ENCODE assay signal across 9 mouse cellular contexts in the genomic region with DNA sequence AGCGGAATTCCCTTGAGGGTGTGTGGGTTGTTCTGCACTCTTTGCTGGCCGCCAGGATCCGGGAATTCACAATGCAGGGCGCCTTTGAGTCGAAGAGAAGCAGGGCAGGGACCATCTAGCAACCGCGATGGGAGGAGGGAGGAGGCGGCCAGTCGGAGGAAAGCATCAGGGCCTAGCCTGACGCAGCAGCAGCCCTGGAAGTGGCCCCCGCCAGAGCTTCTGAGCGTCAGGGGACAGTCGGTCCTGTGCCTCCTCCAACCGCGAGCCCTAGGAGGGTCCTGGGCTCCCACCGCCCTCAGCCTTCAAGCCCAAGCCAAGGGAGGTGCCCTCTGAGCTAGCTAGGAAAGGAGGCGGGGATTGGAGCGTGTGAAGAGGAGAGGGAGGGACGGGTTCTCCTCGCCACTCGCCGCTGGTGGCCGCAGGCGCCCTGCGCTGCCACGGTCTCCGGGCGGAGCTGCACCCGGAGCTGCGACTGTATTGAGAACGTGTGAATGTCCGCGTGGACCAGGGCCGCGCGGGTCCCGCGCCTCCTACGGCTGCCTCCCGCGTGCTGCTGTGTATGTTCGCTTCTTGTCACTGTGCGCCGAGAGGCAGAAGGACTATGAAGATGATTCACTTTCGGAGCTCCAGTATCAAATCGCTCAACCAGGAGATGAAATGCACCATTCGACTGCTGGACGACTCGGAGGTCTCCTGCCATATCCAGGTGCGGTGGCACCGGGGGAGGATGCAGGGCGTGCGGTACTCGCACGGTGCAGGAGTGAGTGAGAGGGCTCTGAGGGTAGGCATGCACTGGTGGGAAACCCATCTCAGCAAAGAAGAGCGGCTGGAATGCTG. TPM values are rescaled to one million over a fixed set of nuclear protein-coding genes. Genes with fewer than 3 reads are reported as not detected.
DNase-seq lines count a peak whose midpoint lies in the region; ATAC-seq and TF ChIP-seq lines count a peak whose summit lies in the region.
"Had no signal": no experiment of that assay in that cellular context is flagged by ENCODE, and none has a peak within 500 bp of the region (broad histone marks: within the 10 kb centered on the region; RNA-seq: fewer than 3 reads in every experiment).

A gene (plus strand): TSS at position 232 of the 837 bp plus-strand sequence.

- H3K4me1 ChIP-seq in spleen, adult 2 months (ENCODE audit: control insufficient read depth, insufficient read depth, insufficient read length): no peaks in the 10 kb centered on the region
- H3K4me1 ChIP-seq in kidney, embryonic 15.5 days: peaks cover 7% of the 10 kb centered on the region
- H3K4me1 ChIP-seq in limb, embryonic 14.5 days (ENCODE audit: control insufficient read depth, insufficient read depth, low read length): no peaks in the 10 kb centered on the region

- no peak within 1 kb of the TSS for H3K27ac ChIP-seq in spleen, adult 2 months (ENCODE audit: insufficient read depth, low read length)
- peak within 1 kb of the TSS; percentile 24; the same call in 1 of the 2 replicates for H3K27ac ChIP-seq in kidney, embryonic 15.5 days
- no peak within 1 kb of the TSS for H3K27ac ChIP-seq in limb, embryonic 14.5 days (replicated peaks; ENCODE audit: low read depth, low read length)

- TF ChIP-seq POLR2A in spleen, adult 2 months (IDR thresholded peaks at IDR 0.05; ENCODE audit: low read depth, low read length): no peak
- TF ChIP-seq POLR2A in limb, embryonic 14.5 days (IDR thresholded peaks at IDR 0.05; ENCODE audit: borderline replicate concordance, extremely low read depth, insufficient read depth, insufficient read length): 0 out of 2 replicates have a peak, but pooled peaks have one; percentile 31

- peak; percentile 56 for ATAC-seq in granulocyte monocyte progenitor cell, adult 5-6 weeks (replicated peaks; ENCODE audit: poor library complexity, severe bottlenecking)
- ATAC-seq in kidney, embryonic 15.5 days (replicated peaks; ENCODE audit: low FRiP score): peak; percentile 96
- ATAC-seq in limb, embryonic 14.5 days (ENCODE audit: low FRiP score, low read depth): peak; percentile 81
- no peak for ATAC-seq in CD4-positive, CD25-positive, alpha-beta regulatory T cell, adult 4 months

- WGBS in spleen, adult 2 months: 7% methylated on average over 53 of the region's 56 CpGs
- WGBS in kidney, embryonic 15.5 days: under 1% methylated on average over 56 of the region's 56 CpGs
- WGBS in limb, embryonic 14.5 days: under 1% methylated on average over 41 of the region's 56 CpGs

- no peak for TF ChIP-seq CTCF in spleen, adult 2 months (IDR thresholded peaks at IDR 0.05; ENCODE audit: extremely low read depth, insufficient read depth, insufficient read length, insufficient replicate concordance)

- peak within 1 kb of the TSS; percentile 2; the same call in 1 of the 2 replicates for H3K4me3 ChIP-seq in spleen, adult 2 months (ENCODE audit: extremely low read depth, insufficient read depth, insufficient read length)
- peak within 1 kb of the TSS; percentile 57 for H3K4me3 ChIP-seq in kidney, embryonic 15.5 days (replicated peaks)
- peak within 1 kb of the TSS; percentile 53 for H3K4me3 ChIP-seq in limb, embryonic 14.5 days (replicated peaks; ENCODE audit: low read length)

- H3K9me3 ChIP-seq in kidney, embryonic 15.5 days (replicated peaks): no peaks in the 10 kb centered on the region
- no peaks in the 10 kb centered on the region for H3K9me3 ChIP-seq in limb, embryonic 14.5 days (ENCODE audit: control insufficient read depth, low read length)

- H3K4me2 ChIP-seq in kidney, embryonic 15.5 days: peak within 1 kb of the TSS; percentile 93
- peak within 1 kb of the TSS; percentile 90 for H3K4me2 ChIP-seq in limb, embryonic 14.5 days (replicated peaks; ENCODE audit: low read depth, low read length, severe bottlenecking)

- H3K36me3 ChIP-seq in spleen, adult 2 months (ENCODE audit: control insufficient read depth, insufficient read depth, low read length): no peaks in the 10 kb centered on the region
- H3K36me3 ChIP-seq in kidney, embryonic 15.5 days: no peaks in the 10 kb centered on the region
- no peaks in the 10 kb centered on the region for H3K36me3 ChIP-seq in limb, embryonic 14.5 days (ENCODE audit: control insufficient read depth, insufficient read depth, low read length)

- peak within 1 kb of the TSS; percentile 29 for H3K9ac ChIP-seq in kidney, embryonic 15.5 days
- H3K9ac ChIP-seq in limb, embryonic 14.5 days (ENCODE audit: low read depth, low read length, severe bottlenecking): peak within 1 kb of the TSS; percentile 59

- DNase-seq in spleen, adult 2 months (ENCODE audit: low read depth in 1 of 2, low spot score in 2 of 2): no peak
- DNase-seq in spleen, adult 12 weeks (ENCODE audit: low spot score): no peak
- peak; percentile 78 for DNase-seq in embryo, embryonic 9.5 days (ENCODE audit: extremely low spot score)
- DNase-seq in limb, embryonic 14.5 days (ENCODE audit: low spot score): peak; percentile 56
- peak; percentile 7 for DNase-seq in ovary, postnatal 14 days (ENCODE audit: low spot score)

- no peaks in the 10 kb centered on the region for H3K27me3 ChIP-seq in spleen, adult 2 months (ENCODE audit: control insufficient read depth, insufficient read depth, low read length)
- peaks cover 17% of the 10 kb centered on the region for H3K27me3 ChIP-seq in kidney, embryonic 15.5 days
- H3K27me3 ChIP-seq in limb, embryonic 14.5 days (ENCODE audit: control insufficient read depth, insufficient read depth, low read length): no peaks in the 10 kb centered on the region

RNA-seq across cellular contexts. Expression of the gene that starts here (rescaled TPM):
- polyA plus RNA-seq in spleen, adult 2 months (2012; rRNA removed): 0.05 and 0.12 TPM in 2 replicates
- total RNA-seq in granulocyte monocyte progenitor cell, adult 5-6 weeks (2014; fragmentation: Nextera tagmentation): not detected in 2 replicates
- total RNA-seq in granulocyte monocyte progenitor cell, adult 5-6 weeks (2017): not detected in 2 replicates
- 1.4 and 1.6 TPM in 2 replicates for polyA plus RNA-seq in kidney, embryonic 15.5 days (2015; fragmentation: Nextera tagmentation; extraction: Ambion mirVana)
- 0.93 and 1.1 TPM in 2 replicates for polyA plus RNA-seq in limb, embryonic 14.5 days (2012; rRNA removed)
- 2.4 and 3.1 TPM in 2 replicates for polyA plus RNA-seq in limb, embryonic 14.5 days (2014; fragmentation: Nextera tagmentation; extraction: Ambion mirVana)
- polyA plus RNA-seq in CD4-positive, CD25-positive, alpha-beta regulatory T cell, adult 4 months (2017; shearing (Covaris generic)): not detected
- total RNA-seq: neutrophil, adult 5-6 weeks had no signal

Comparison
In these comparisons a context has a peak if more than half of its experiments do, and no peak if none do; other contexts are left out.
1. Peak in ATAC-seq in granulocyte monocyte progenitor cell, adult 5-6 weeks; RNA of the gene not detected or under 1 TPM.
2. DNase-seq: peak in embryo, embryonic 9.5 days (single experiment), limb, embryonic 14.5 days (single experiment) and ovary, postnatal 14 days (single experiment); none in spleen, adult 2 months (0 of 2) and spleen, adult 12 weeks (single experiment).
3. H3K4me3 ChIP-seq: peak in every context shown above with its lines; median percentile 57 in kidney, embryonic 15.5 days; 53 in limb, embryonic 14.5 days; 2 in spleen, adult 2 months.